Mouse (Mus musculus) bone marrow, adult 2 months (tissue): ENCODE data around the gene Gm10681.
"Not testable (repeated sequence)": the region's sequence is repeated elsewhere in the genome, so short reads cannot be mapped to it uniquely, and the experiment has no call there.

Experiments
- CTCF ChIP-seq: fragments of 200-500 bp; IDR thresholded peaks from 2 replicates; pipeline ENCODE4 v1.5.1; 2011; ENCODE audit warnings: low read length, control low read depth; ENCODE audit not compliant: control insufficient read depth, insufficient read depth
- POLR2A ChIP-seq: fragments of 200-500 bp; IDR thresholded peaks from 2 replicates; pipeline ENCODE4 v1.6.1; 2011; ENCODE audit warnings: low read depth, mild to moderate bottlenecking, control low read depth, low read length, borderline replicate concordance; ENCODE audit not compliant: control insufficient read depth

DNA sequence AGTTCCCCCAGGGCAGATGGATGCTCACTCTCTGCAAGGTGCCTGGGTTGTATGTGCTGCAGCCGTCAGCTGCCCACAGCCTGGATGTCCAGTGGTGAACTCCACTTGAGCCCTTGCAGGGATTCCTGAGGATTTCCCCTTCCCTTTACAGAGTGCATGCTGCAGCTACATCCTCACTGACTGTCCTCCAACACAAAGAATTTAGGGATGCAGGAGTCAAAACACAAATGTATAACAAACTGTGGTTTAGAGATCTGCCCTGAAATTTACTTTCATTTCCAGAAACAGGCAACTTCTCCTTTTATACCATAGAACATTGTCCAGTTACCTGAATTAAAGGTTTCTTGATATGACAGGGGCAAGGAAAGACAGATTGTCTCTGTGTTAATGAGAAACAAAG lies 28.2 kb upstream of the Gm10681 start:
- TF ChIP-seq POLR2A, CTCF: not testable (repeated sequence)
